Mouse (Mus musculus) intestine, postnatal 0 days (tissue): Measurements from ENCODE around the gene Trak2. TPM values are rescaled to one million over a fixed set of nuclear protein-coding genes. Genes with fewer than 3 reads are reported as not detected.
"Not testable (repeated sequence)": the region's sequence is repeated elsewhere in the genome, so short reads cannot be mapped to it uniquely, and the experiment has no call there.

Experiments
- ATAC-seq: fragments of 200-750 bp; cut with Nextera tagmentation; 2 replicates; pipeline ENCODE4 v1.8.0; 2017; ENCODE audit warnings: mild to moderate bottlenecking, moderate TSS enrichment, moderate library complexity
- H3K27ac ChIP-seq: fragments of 300-500 bp; sonication (generic); 2 replicates; pipeline ENCODE4 v1.5.1; 2014; ENCODE audit warnings: mild to moderate bottlenecking, low read depth, low read length, moderate library complexity
- H3K27me3 ChIP-seq: fragments of 300-500 bp; sonication (generic); replicated peaks from 2 replicates; pipeline ENCODE4 v1.6.1; 2014; ENCODE audit warnings: low read length, mixed read lengths; ENCODE audit not compliant: control insufficient read depth, insufficient read depth
- H3K36me3 ChIP-seq: fragments of 300-500 bp; sonication (generic); 2 replicates; pipeline ENCODE4 v1.6.1; 2014; ENCODE audit warnings: mild to moderate bottlenecking, moderate library complexity; ENCODE audit not compliant: control insufficient read depth, insufficient read depth
- H3K4me1 ChIP-seq: fragments of 300-500 bp; sonication (generic); replicated peaks from 2 replicates; pipeline ENCODE4 v1.6.1; 2014; ENCODE audit warnings: antibody characterized with exemption, low read length, mixed read lengths; ENCODE audit not compliant: control insufficient read depth, insufficient read depth
- H3K4me2 ChIP-seq: fragments of 300-500 bp; sonication (generic); replicated peaks from 2 replicates; pipeline ENCODE4 v1.6.1; 2014; ENCODE audit warnings: low read depth, mild to moderate bottlenecking, moderate library complexity
- H3K4me3 ChIP-seq: fragments of 300-500 bp; sonication (generic); 2 replicates; pipeline ENCODE4 v1.5.1; 2014; ENCODE audit warnings: low read depth, low read length
- H3K9ac ChIP-seq: fragments of 300-500 bp; sonication (generic); 2 replicates; pipeline ENCODE4 v1.6.1; 2014; ENCODE audit warnings: mild to moderate bottlenecking, low read depth, low read length
- H3K9me3 ChIP-seq: fragments of 300-500 bp; sonication (generic); 2 replicates; pipeline ENCODE4 v1.6.1; 2016; ENCODE audit warnings: mixed run types; ENCODE audit not compliant: control insufficient read depth
- CTCF ChIP-seq: sonication (generic); IDR thresholded peaks from 2 replicates; pipeline ENCODE4 v1.5.1; 2016; ENCODE audit warnings: low read depth, mild to moderate bottlenecking, control low read depth, antibody characterized with exemption, moderate library complexity
- WGBS: fragments of 180-500 bp; shearing (Covaris S2); extraction: QIAGEN DNeasy Blood & Tissue Kit; methylation state at CpG from one replicate; pipeline ENCODE4 v1.1.7; 2014; 5-methylcytosine and 5-hydroxymethylcytosine counted together
- polyA plus RNA-seq: library from polyadenylated mRNA; unstranded; fragments of >200 nt; fragmentation: Nextera tagmentation; extraction: Ambion mirVana; gene quantifications from 2 replicates; pipeline ENCODE4 v1.2.1, GENCODE M21; 2015

The Trak2 gene
- polyA plus RNA-seq, 1 experiment from 2014 or later: 5.4 TPM

- peaks cover 4% of the 10 kb centered on the region; the same call in 1 of the 2 replicates for H3K36me3 ChIP-seq
- TF ChIP-seq CTCF: no peak
- ATAC-seq: peak; percentile 67
- H3K4me2 ChIP-seq: no peak overlapping the region
- H3K9me3 ChIP-seq: no peaks in the 10 kb centered on the region
- H3K27ac ChIP-seq: peak overlapping the region; percentile 15
- WGBS: 75% methylated on average over 10 of the region's 10 CpGs
- no peak overlapping the region for H3K4me3 ChIP-seq
- H3K27me3 ChIP-seq: no peaks in the 10 kb centered on the region
- no peaks in the 10 kb centered on the region for H3K4me1 ChIP-seq
- H3K9ac ChIP-seq: no peak overlapping the region
Observed at GRCm38 (mm10) chr1:58936746-58937605, 36.3 kb downstream of the Trak2 start.

DNA sequence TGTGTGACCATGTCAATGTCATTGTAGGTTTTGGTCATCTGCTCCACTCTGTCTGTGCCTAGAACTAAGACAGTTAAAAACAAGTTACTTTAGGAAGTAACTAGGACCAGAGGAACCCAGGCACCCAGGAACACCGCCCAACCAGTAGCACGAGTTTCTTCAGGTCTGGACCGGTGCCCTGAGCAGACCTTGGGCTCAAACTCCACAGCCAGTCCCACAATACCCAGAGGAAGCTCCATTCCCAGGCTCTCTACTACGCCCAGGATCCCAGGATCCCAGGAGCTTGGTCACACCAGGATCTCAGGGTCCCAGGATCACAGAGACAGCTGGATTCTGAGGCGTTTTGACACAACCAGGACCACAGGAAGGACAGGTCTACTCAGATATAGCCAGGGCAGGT, 46.6 kb downstream of the Trak2 start:
- ATAC-seq: no peak
- no peaks in the 10 kb centered on the region for H3K9me3 ChIP-seq
- TF ChIP-seq CTCF: no peak
- H3K9ac ChIP-seq: no peak overlapping the region
- no peaks in the 10 kb centered on the region for H3K27me3 ChIP-seq
- peaks cover 12% of the 10 kb centered on the region for H3K36me3 ChIP-seq
- 90% methylated on average over 5 of the region's 5 CpGs for WGBS
- no peak overlapping the region for H3K27ac ChIP-seq
- H3K4me3 ChIP-seq: no peak overlapping the region
- H3K4me2 ChIP-seq: no peak overlapping the region
- no peaks in the 10 kb centered on the region for H3K4me1 ChIP-seq

GRCm38 (mm10) chr1:58917566-58917965, 55.7 kb downstream of the Trak2 start:
- Histone ChIP-seq H3K4me1 (no peaks in the 10 kb centered on the region), H3K9me3 (no peaks in the 10 kb centered on the region), H3K9ac (no peak overlapping the region), H3K4me3 (no peak overlapping the region), H3K36me3 (peaks cover 72% of the 10 kb centered on the region), H3K27me3 (no peaks in the 10 kb centered on the region), H3K27ac (no peak overlapping the region), H3K4me2 (no peak overlapping the region)
- 73% methylated on average over 6 of the region's 6 CpGs for WGBS
- ATAC-seq: no peak
- no peak for TF ChIP-seq CTCF

DNA sequence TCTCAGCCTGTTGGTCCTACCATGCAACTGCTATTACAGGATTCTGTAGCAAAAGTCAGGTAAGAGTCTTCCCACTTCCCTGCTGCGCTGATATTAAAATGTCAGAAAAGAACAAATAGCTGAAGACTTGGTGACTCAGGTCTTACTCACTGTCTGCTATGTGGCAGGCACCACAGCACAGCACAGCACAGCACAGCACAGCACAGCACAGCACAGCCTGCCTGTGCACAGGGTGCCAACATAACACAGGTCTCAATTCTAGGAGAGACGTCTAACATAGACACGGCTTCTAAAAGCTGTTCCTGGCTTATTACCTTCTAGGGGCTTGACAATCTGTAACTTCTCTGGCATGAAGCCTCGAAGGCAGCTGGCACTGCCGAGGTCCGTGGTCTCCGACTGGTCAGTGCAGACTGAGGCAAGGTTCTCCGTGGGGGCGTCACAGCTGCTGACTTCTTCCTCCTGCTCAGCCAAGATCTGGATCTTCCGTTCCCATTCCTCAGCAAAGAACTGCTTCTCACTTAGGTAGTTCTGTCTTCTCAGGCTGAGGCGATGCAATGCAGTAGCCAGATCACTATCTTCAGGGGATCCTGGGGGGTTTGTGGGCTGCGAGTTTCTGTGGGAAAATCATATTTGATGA, 63.5 kb downstream of the Trak2 start:
- no peak overlapping the region for H3K9ac ChIP-seq
- H3K4me2 ChIP-seq: no peak overlapping the region
- no peak for ATAC-seq
- no peak overlapping the region for H3K4me3 ChIP-seq
- no peaks in the 10 kb centered on the region for H3K4me1 ChIP-seq
- 89% methylated on average over 12 of the region's 12 CpGs for WGBS
- peaks cover 83% of the 10 kb centered on the region for H3K36me3 ChIP-seq
- no peaks in the 10 kb centered on the region for H3K27me3 ChIP-seq
- no peaks in the 10 kb centered on the region for H3K9me3 ChIP-seq
- TF ChIP-seq CTCF: no peak
- no peak overlapping the region for H3K27ac ChIP-seq

- no peak overlapping the region for H3K4me2 ChIP-seq
- no peak overlapping the region for H3K9ac ChIP-seq
- H3K36me3 ChIP-seq: peaks cover 41% of the 10 kb centered on the region
- no peaks in the 10 kb centered on the region for H3K4me1 ChIP-seq
- no peak overlapping the region for H3K27ac ChIP-seq
- WGBS: 69% methylated on average over 9 of the region's 9 CpGs
- ATAC-seq: no peak
- H3K27me3 ChIP-seq: no peaks in the 10 kb centered on the region
- no peak for TF ChIP-seq CTCF
- H3K4me3 ChIP-seq: no peak overlapping the region
- no peaks in the 10 kb centered on the region for H3K9me3 ChIP-seq
Observed at GRCm38 (mm10) chr1:58903681-58904080, 69.5 kb downstream of the Trak2 start.

DNA sequence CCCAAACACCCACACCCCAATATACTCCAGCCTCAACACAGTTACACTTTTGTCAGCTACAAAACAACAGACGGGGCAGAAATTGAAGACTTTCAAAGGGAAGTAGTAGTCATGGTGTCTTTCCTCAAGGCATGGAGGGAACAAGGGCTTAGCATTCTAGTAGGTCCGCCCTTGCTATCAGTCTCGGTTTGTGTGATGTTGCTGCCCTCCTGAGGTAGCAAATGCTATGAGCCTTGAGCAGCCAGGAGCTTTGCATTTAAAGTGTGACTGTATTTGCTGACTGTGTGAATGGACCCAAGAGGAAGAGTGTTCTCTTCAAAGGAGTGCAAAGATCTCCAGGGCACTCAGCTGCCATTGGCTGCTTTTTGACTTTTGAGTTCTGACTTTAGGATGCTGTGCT, 75.7 kb downstream of the Trak2 start:
- not testable (repeated sequence) for H3K9me3 ChIP-seq, H3K27ac ChIP-seq, H3K4me1 ChIP-seq, H3K9ac ChIP-seq, H3K27me3 ChIP-seq, H3K4me3 ChIP-seq, H3K36me3 ChIP-seq, H3K4me2 ChIP-seq
- 27% methylated on average over 3 of the region's 3 CpGs for whole genome bisulfite sequencing
- peak; percentile 70 for ATAC-seq
- peak; percentile 80 for TF ChIP-seq CTCF

GRCm38 (mm10) chr1:58892386-58892785, 80.8 kb downstream of the Trak2 start:
- not testable (repeated sequence) for H3K27ac ChIP-seq, H3K36me3 ChIP-seq, H3K4me3 ChIP-seq, H3K9ac ChIP-seq, H3K27me3 ChIP-seq, H3K4me2 ChIP-seq, H3K9me3 ChIP-seq, ATAC-seq, H3K4me1 ChIP-seq
- WGBS: 89% methylated on average over 7 of the region's 8 CpGs

- not testable (repeated sequence) for H3K27ac ChIP-seq
Observed at GRCm38 (mm10) chr1:58891481-58892170, 81.6 kb downstream of the Trak2 start.

More at GRCm38 (mm10) chr1:58891481-58892170, 81.6 kb downstream of the Trak2 start:
- WGBS: 32% methylated on average over 2 of the region's 2 CpGs
- H3K27me3 ChIP-seq, H3K4me2 ChIP-seq, H3K9ac ChIP-seq, H3K9me3 ChIP-seq, H3K4me3 ChIP-seq, H3K36me3 ChIP-seq, H3K4me1 ChIP-seq: not testable (repeated sequence)
- peak; percentile 81 for ATAC-seq
